Comparison of ENCODE assay signal across 10 mouse cellular contexts in the genomic region with DNA sequence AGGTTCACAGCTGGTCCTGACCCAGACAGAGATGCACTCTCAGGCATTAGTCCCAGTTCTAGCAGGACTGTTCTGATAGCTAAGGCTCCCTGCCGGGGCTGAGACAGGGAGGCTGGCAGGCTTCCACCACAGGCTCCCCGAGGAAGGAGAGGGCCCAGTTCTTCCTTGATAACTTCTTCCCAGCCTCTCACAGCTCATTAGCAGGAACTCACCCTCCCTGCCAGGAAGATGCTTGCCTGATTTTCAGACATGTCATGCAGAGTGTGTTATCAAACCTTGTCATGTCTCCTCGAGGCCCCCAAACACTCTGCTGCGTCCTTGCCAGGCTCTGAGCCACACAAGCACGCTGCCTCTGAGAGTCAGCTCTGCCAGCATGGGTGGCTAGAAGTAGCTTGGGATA. TPM values are rescaled to one million over a fixed set of nuclear protein-coding genes. Genes with fewer than 3 reads are reported as not detected.
DNase-seq lines count a peak whose midpoint lies in the region; ATAC-seq lines count a peak whose summit lies in the region.
"Had no signal": no experiment of that assay in that cellular context is flagged by ENCODE, and none has a peak within 500 bp of the region (broad histone marks: within the 10 kb centered on the region; RNA-seq: fewer than 3 reads in every experiment).

No protein-coding gene starts in this region.

- no peak for DNase-seq in forebrain, embryonic 10.5 days (ENCODE audit: extremely low spot score, low spot score)
- DNase-seq in ovary, postnatal 36 days (ENCODE audit: low spot score): peak; percentile 33
- DNase-seq in ovary, postnatal 14 days (ENCODE audit: low spot score): no peak
- no peak for DNase-seq in thymus, postnatal 0 days (ENCODE audit: low spot score)
- DNase-seq in natural killer cell, adult 2 months (ENCODE audit: low spot score in 2 of 2): no peak

- no peaks in the 10 kb centered on the region for H3K9me3 ChIP-seq in forebrain, embryonic 10.5 days
- H3K9me3 ChIP-seq in forebrain, embryonic 12.5 days: no peaks in the 10 kb centered on the region
- H3K9me3 ChIP-seq in heart, embryonic 14.5 days (ENCODE audit: control insufficient read depth, low read length): no peaks in the 10 kb centered on the region
- H3K9me3 ChIP-seq in neural tube, embryonic 13.5 days: peaks cover 4% of the 10 kb centered on the region; the same call in 1 of the 2 replicates

- peak overlapping the region; percentile 30; the same call in 1 of the 2 replicates for H3K27ac ChIP-seq in forebrain, embryonic 10.5 days
- no peak overlapping the region for H3K27ac ChIP-seq in forebrain, embryonic 12.5 days
- peak overlapping the region; percentile 14 to 45; a peak in 3 of 4 replicates for H3K27ac ChIP-seq in heart, embryonic 14.5 days (replicated peaks in 1 of 2; ENCODE audit: control insufficient read depth in 1 of 2, insufficient read depth in 1 of 2, low read depth in 2 of 2, low read length in 2 of 2)
- peak overlapping the region; percentile 33; the same call in 1 of the 2 replicates for H3K27ac ChIP-seq in neural tube, embryonic 13.5 days (replicated peaks)
- H3K27ac ChIP-seq: limb, embryonic 13.5 days had no signal

- H3K4me3 ChIP-seq in forebrain, embryonic 10.5 days: no peak overlapping the region
- H3K4me3 ChIP-seq in forebrain, embryonic 12.5 days (replicated peaks): no peak overlapping the region
- H3K4me3 ChIP-seq in heart, embryonic 14.5 days (ENCODE audit: control insufficient read depth in 1 of 2, insufficient read depth in 1 of 2, low read depth in 1 of 2, low read length in 2 of 2): no peak overlapping the region
- no peak overlapping the region for H3K4me3 ChIP-seq in neural tube, embryonic 13.5 days
- H3K4me3 ChIP-seq: limb, embryonic 13.5 days; myocyte had no signal

- H3K4me2 ChIP-seq in forebrain, embryonic 12.5 days: no peak overlapping the region
- no peak overlapping the region for H3K4me2 ChIP-seq in heart, embryonic 14.5 days (ENCODE audit: low read length)
- H3K4me2 ChIP-seq in neural tube, embryonic 13.5 days: no peak overlapping the region
- H3K4me2 ChIP-seq: limb, embryonic 13.5 days had no signal

- 66% methylated on average over 5 of the region's 5 CpGs for WGBS in forebrain, embryonic 10.5 days
- 54% methylated on average over 5 of the region's 5 CpGs for WGBS in forebrain, embryonic 12.5 days
- WGBS in heart, embryonic 14.5 days: 4% methylated on average over 5 of the region's 5 CpGs
- 54% methylated on average over 5 of the region's 5 CpGs for WGBS in neural tube, embryonic 13.5 days

- H3K9ac ChIP-seq in forebrain, embryonic 12.5 days: no peak overlapping the region
- peak overlapping the region; percentile 47; the same call in 1 of the 2 replicates for H3K9ac ChIP-seq in heart, embryonic 14.5 days (ENCODE audit: low read length)
- no peak overlapping the region for H3K9ac ChIP-seq in neural tube, embryonic 13.5 days
- H3K9ac ChIP-seq: limb, embryonic 13.5 days had no signal

- no peaks in the 10 kb centered on the region for H3K27me3 ChIP-seq in forebrain, embryonic 10.5 days (ENCODE audit: poor library complexity, severe bottlenecking)
- no peaks in the 10 kb centered on the region for H3K27me3 ChIP-seq in forebrain, embryonic 12.5 days
- no peaks in the 10 kb centered on the region for H3K27me3 ChIP-seq in heart, embryonic 14.5 days (ENCODE audit: control insufficient read depth, insufficient read depth, low read length)
- H3K27me3 ChIP-seq in neural tube, embryonic 13.5 days: no peaks in the 10 kb centered on the region
- H3K27me3 ChIP-seq: limb, embryonic 13.5 days had no signal

- peaks cover 51% of the 10 kb centered on the region for H3K4me1 ChIP-seq in forebrain, embryonic 10.5 days
- peaks cover 20% of the 10 kb centered on the region for H3K4me1 ChIP-seq in forebrain, embryonic 12.5 days
- peaks cover 33 to 49% of the 10 kb centered on the region in 2 experiments for H3K4me1 ChIP-seq in heart, embryonic 14.5 days (ENCODE audit: control insufficient read depth in 2 of 2, insufficient read depth in 2 of 2, low read length in 2 of 2)
- H3K4me1 ChIP-seq in neural tube, embryonic 13.5 days (replicated peaks): peaks cover 47% of the 10 kb centered on the region

- H3K36me3 ChIP-seq in forebrain, embryonic 10.5 days (replicated peaks): no peaks in the 10 kb centered on the region
- H3K36me3 ChIP-seq in forebrain, embryonic 12.5 days (replicated peaks): no peaks in the 10 kb centered on the region
- H3K36me3 ChIP-seq in heart, embryonic 14.5 days (ENCODE audit: control insufficient read depth, insufficient read depth, low read length): no peaks in the 10 kb centered on the region
- no peaks in the 10 kb centered on the region; the same call in 1 of the 2 replicates for H3K36me3 ChIP-seq in neural tube, embryonic 13.5 days
- H3K36me3 ChIP-seq: limb, embryonic 13.5 days had no signal

- ATAC-seq in forebrain, embryonic 12.5 days (ENCODE audit: low FRiP score): no peak
- ATAC-seq in heart, embryonic 14.5 days (ENCODE audit: insufficient number of reproducible peaks, insufficient read depth, low FRiP score, low read depth): no peak
- ATAC-seq in neural tube, embryonic 13.5 days (ENCODE audit: low read depth): no peak

RNA-seq across cellular contexts. Expression of a gene that starts 54.1 kb away (rescaled TPM):
- polyA plus RNA-seq in forebrain, embryonic 10.5 days (2016; fragmentation: Nextera tagmentation; extraction: Ambion mirVana): 8.3 and 9.3 TPM in 2 replicates
- 9.3 and 14.8 TPM in 2 replicates for polyA plus RNA-seq in forebrain, embryonic 12.5 days (2016; fragmentation: Nextera tagmentation; extraction: Ambion mirVana)
- 41.5 and 43.6 TPM in 2 replicates for polyA plus RNA-seq in heart, embryonic 14.5 days (2014; fragmentation: Nextera tagmentation; extraction: Ambion mirVana)
- 11.3 and 17.1 TPM in 2 replicates for polyA plus RNA-seq in neural tube, embryonic 13.5 days (2015; fragmentation: Nextera tagmentation; extraction: Ambion mirVana)
- 4.8 and 6.8 TPM in 2 replicates for polyA plus RNA-seq in thymus, postnatal 0 days (2015; fragmentation: Nextera tagmentation; extraction: Ambion mirVana)
